Mouse (Mus musculus) hindbrain, embryonic 10.5 days (tissue): ENCODE results near the gene Asrgl1. TPM values are rescaled to one million over a fixed set of nuclear protein-coding genes. Genes with fewer than 3 reads are reported as not detected.

Experiments used
- DNase-seq: peaks from one replicate; pipeline ENCODE4 v3.0.0-alpha.2; 2017; ENCODE audit warnings: low spot score
- H3K27ac ChIP-seq: fragments of 300-500 bp; sonication (generic); 2 replicates; pipeline ENCODE4 v1.5.1; 2016; ENCODE audit warnings: mild to moderate bottlenecking, moderate library complexity
- H3K27me3 ChIP-seq: fragments of 300-500 bp; sonication (generic); 2 replicates; pipeline ENCODE4 v1.6.1; 2016; ENCODE audit warnings: mild to moderate bottlenecking; ENCODE audit not compliant: poor library complexity, insufficient read depth, severe bottlenecking
- H3K36me3 ChIP-seq: fragments of 300-500 bp; sonication (generic); 2 replicates; pipeline ENCODE4 v1.6.1; 2016; ENCODE audit warnings: mild to moderate bottlenecking, moderate library complexity
- H3K4me1 ChIP-seq: fragments of 300-500 bp; sonication (generic); replicated peaks from 2 replicates; pipeline ENCODE4 v1.6.1; 2016; ENCODE audit warnings: mild to moderate bottlenecking
- H3K4me3 ChIP-seq: fragments of 300-500 bp; sonication (generic); 2 replicates; pipeline ENCODE4 v1.5.1; 2016; ENCODE audit warnings: mild to moderate bottlenecking, moderate library complexity
- H3K9me3 ChIP-seq: fragments of 300-500 bp; sonication (generic); 2 replicates; pipeline ENCODE4 v1.6.1; 2016; ENCODE audit warnings: mild to moderate bottlenecking, moderate library complexity
- WGBS: fragments of 180-500 bp; shearing (Covaris S2); methylation state at CpG from one replicate; pipeline ENCODE4 v1.1.7; 2016; 5-methylcytosine and 5-hydroxymethylcytosine counted together
- polyA plus RNA-seq: library from polyadenylated mRNA; unstranded; fragments of >200 nt; fragmentation: Nextera tagmentation; extraction: Ambion mirVana; gene quantifications from 2 replicates; pipeline ENCODE4 v1.2.1, GENCODE M21; 2016

Gene Asrgl1
- polyA plus RNA-seq, 1 experiment from 2014 or later = 12.9 TPM

- Histone ChIP-seq H3K27me3 (no peaks in the 10 kb centered on the region), H3K4me1 (no peaks in the 10 kb centered on the region), H3K27ac (no peak overlapping the region), H3K4me3 (no peak overlapping the region), H3K9me3 (no peaks in the 10 kb centered on the region), H3K36me3 (peaks cover 25% of the 10 kb centered on the region; the same call in 1 of the 2 replicates)
- 90% methylated on average over 5 of the region's 5 CpGs for WGBS
- DNase-seq = no peak
Observed at GRCm38 (mm10) chr19:9117275-9117674, 18.2 kb downstream of the Asrgl1 start.

- H3K36me3 ChIP-seq = peaks cover 28% of the 10 kb centered on the region; the same call in 1 of the 2 replicates
- no peaks in the 10 kb centered on the region for H3K9me3 ChIP-seq
- H3K4me3 ChIP-seq = no peak overlapping the region
- no peak for DNase-seq
- H3K27me3 ChIP-seq = no peaks in the 10 kb centered on the region
- WGBS = 84% methylated on average over 4 of the region's 4 CpGs
- H3K4me1 ChIP-seq = no peaks in the 10 kb centered on the region
- H3K27ac ChIP-seq = no peak overlapping the region
Observed at GRCm38 (mm10) chr19:9116268-9116667, 19.2 kb downstream of the Asrgl1 start.

GRCm38 (mm10) chr19:9112043-9112442, 23.4 kb downstream of the Asrgl1 start:
- no peak for DNase-seq
- Histone ChIP-seq H3K9me3 (no peaks in the 10 kb centered on the region), H3K27ac (no peak overlapping the region), H3K27me3 (no peaks in the 10 kb centered on the region), H3K4me1 (peaks cover 6% of the 10 kb centered on the region; the same call in 1 of the 2 replicates), H3K36me3 (peaks cover 28% of the 10 kb centered on the region; the same call in 1 of the 2 replicates), H3K4me3 (no peak overlapping the region)
- 81% methylated on average over 8 of the region's 8 CpGs for WGBS

- no peak overlapping the region for H3K27ac ChIP-seq
- 53% methylated on average over 4 of the region's 4 CpGs for WGBS
- H3K4me3 ChIP-seq = no peak overlapping the region
- H3K4me1 ChIP-seq = peaks cover 16% of the 10 kb centered on the region
- peaks cover 19% of the 10 kb centered on the region; the same call in 1 of the 2 replicates for H3K36me3 ChIP-seq
- no peaks in the 10 kb centered on the region for H3K9me3 ChIP-seq
- H3K27me3 ChIP-seq = no peaks in the 10 kb centered on the region
- DNase-seq = peak; percentile 28
Observed at GRCm38 (mm10) chr19:9110182-9110869, 25.1 kb downstream of the Asrgl1 start.

- Histone ChIP-seq H3K4me1 (peaks cover 18% of the 10 kb centered on the region), H3K27me3 (no peaks in the 10 kb centered on the region), H3K4me3 (no peak overlapping the region), H3K36me3 (peaks cover 13% of the 10 kb centered on the region; the same call in 1 of the 2 replicates), H3K9me3 (no peaks in the 10 kb centered on the region), H3K27ac (no peak overlapping the region)
- no peak for DNase-seq
- 81% methylated on average over 1 of the region's 1 CpGs for WGBS
Observed at GRCm38 (mm10) chr19:9108536-9108935, 26.9 kb downstream of the Asrgl1 start.

GRCm38 (mm10) chr19:9107379-9107755, 28.1 kb downstream of the Asrgl1 start:
- H3K4me1 ChIP-seq = peaks cover 18% of the 10 kb centered on the region
- no peaks in the 10 kb centered on the region for H3K27me3 ChIP-seq
- no peak overlapping the region for H3K27ac ChIP-seq
- H3K9me3 ChIP-seq = no peaks in the 10 kb centered on the region
- DNase-seq = no peak
- H3K36me3 ChIP-seq = 0 out of 2 replicates have a peak, but pooled peaks cover 4% of the 10 kb centered on the region
- WGBS = 91% methylated on average over 1 of the region's 1 CpGs
- no peak overlapping the region for H3K4me3 ChIP-seq

- Histone ChIP-seq H3K4me3 (no peak overlapping the region), H3K27ac (no peak overlapping the region; the same call in 1 of the 2 replicates), H3K36me3 (no peaks in the 10 kb centered on the region), H3K27me3 (no peaks in the 10 kb centered on the region), H3K4me1 (peaks cover 18% of the 10 kb centered on the region), H3K9me3 (no peaks in the 10 kb centered on the region)
- DNase-seq = no peak
- WGBS = 53% methylated on average over 4 of the region's 4 CpGs
Observed at GRCm38 (mm10) chr19:9106751-9107378, 28.6 kb downstream of the Asrgl1 start.

GRCm38 (mm10) chr19:9106096-9106495, 29.3 kb downstream of the Asrgl1 start:
- Histone ChIP-seq H3K36me3 (no peaks in the 10 kb centered on the region), H3K9me3 (no peaks in the 10 kb centered on the region), H3K27ac (peak overlapping the region; percentile 62), H3K27me3 (no peaks in the 10 kb centered on the region), H3K4me1 (peaks cover 18% of the 10 kb centered on the region), H3K4me3 (no peak overlapping the region)
- DNase-seq = no peak
- 70% methylated on average over 5 of the region's 5 CpGs for WGBS

- Histone ChIP-seq H3K9me3 (no peaks in the 10 kb centered on the region), H3K4me3 (no peak overlapping the region), H3K27me3 (no peaks in the 10 kb centered on the region), H3K4me1 (peaks cover 22% of the 10 kb centered on the region), H3K27ac (no peak overlapping the region), H3K36me3 (no peaks in the 10 kb centered on the region)
- no peak for DNase-seq
- 72% methylated on average over 3 of the region's 3 CpGs for WGBS
Observed at GRCm38 (mm10) chr19:9105101-9105685, 30.2 kb downstream of the Asrgl1 start.

GRCm38 (mm10) chr19:9103986-9104385, 31.4 kb downstream of the Asrgl1 start:
- Histone ChIP-seq H3K4me1 (peaks cover 22% of the 10 kb centered on the region), H3K36me3 (no peaks in the 10 kb centered on the region), H3K4me3 (no peak overlapping the region), H3K27me3 (no peaks in the 10 kb centered on the region), H3K9me3 (no peaks in the 10 kb centered on the region), H3K27ac (no peak overlapping the region)
- no peak for DNase-seq
- 81% methylated on average over 4 of the region's 4 CpGs for WGBS

- WGBS = 79% methylated on average over 2 of the region's 2 CpGs
- no peaks in the 10 kb centered on the region for H3K36me3 ChIP-seq
- no peaks in the 10 kb centered on the region for H3K9me3 ChIP-seq
- no peak overlapping the region for H3K27ac ChIP-seq
- no peak for DNase-seq
- H3K4me1 ChIP-seq = peaks cover 6% of the 10 kb centered on the region
- H3K27me3 ChIP-seq = no peaks in the 10 kb centered on the region
- H3K4me3 ChIP-seq = no peak overlapping the region
Observed at GRCm38 (mm10) chr19:9101062-9101457, 34.4 kb downstream of the Asrgl1 start.

GRCm38 (mm10) chr19:9100297-9101061, 35.0 kb downstream of the Asrgl1 start:
- Histone ChIP-seq H3K36me3 (no peaks in the 10 kb centered on the region), H3K27ac (no peak overlapping the region), H3K27me3 (no peaks in the 10 kb centered on the region), H3K9me3 (no peaks in the 10 kb centered on the region), H3K4me3 (no peak overlapping the region), H3K4me1 (0 out of 2 replicates have a peak, but pooled peaks cover 6% of the 10 kb centered on the region)
- no peak for DNase-seq
- 88% methylated on average over 17 of the region's 17 CpGs for WGBS
